Mouse (Mus musculus): Measurements from ENCODE around the gene Adgrl3. TPM values are rescaled to one million over a fixed set of nuclear protein-coding genes. Genes with fewer than 3 reads are reported as not detected.
A peak's percentile ranks its signal among the peaks of the same experiment; 100 is the strongest.

Gene Adgrl3
- polyA plus RNA-seq, 1 experiment from 2014 or later, result 24.5 TPM

- Histone ChIP-seq H3K4me2 (ENCODE audit: low read length) (no peak overlapping the region), H3K4me3 (ENCODE audit: low read depth, low read length) (no peak overlapping the region), H3K4me1 (ENCODE audit: control insufficient read depth, insufficient read depth, low read length) (no peaks in the 10 kb centered on the region), H3K9me3 (replicated peaks; ENCODE audit: control insufficient read depth, low read length) (no peaks in the 10 kb centered on the region), H3K27ac (ENCODE audit: low read depth, low read length) (no peak overlapping the region), H3K36me3 (ENCODE audit: control insufficient read depth, insufficient read depth, low read length) (no peaks in the 10 kb centered on the region), H3K9ac (ENCODE audit: low read length) (no peak overlapping the region), H3K27me3 (replicated peaks; ENCODE audit: control insufficient read depth, insufficient read depth, low read length) (no peaks in the 10 kb centered on the region)
- no peak for ATAC-seq
- WGBS, result 83% methylated on average over 3 of the region's 3 CpGs
- DNase-seq (ENCODE audit: low spot score), result no peak
Measured at GRCm38 (mm10) chr5:81417326-81417725, 397.4 kb downstream of the Adgrl3 start.

- ATAC-seq (no peak), DNase-seq (ENCODE audit: low spot score) (no peak)
- H3K9me3 ChIP-seq (replicated peaks; ENCODE audit: control insufficient read depth, low read length), result no peaks in the 10 kb centered on the region
- H3K27ac ChIP-seq (ENCODE audit: low read depth, low read length), result no peak overlapping the region
- H3K4me3 ChIP-seq (ENCODE audit: low read depth, low read length), result no peak overlapping the region
- no peaks in the 10 kb centered on the region for H3K36me3 ChIP-seq (ENCODE audit: control insufficient read depth, insufficient read depth, low read length)
- no peaks in the 10 kb centered on the region for H3K27me3 ChIP-seq (replicated peaks; ENCODE audit: control insufficient read depth, insufficient read depth, low read length)
- H3K9ac ChIP-seq (ENCODE audit: low read length), result no peak overlapping the region
- 88% methylated on average over 5 of the region's 5 CpGs for whole genome bisulfite sequencing
- H3K4me1 ChIP-seq (ENCODE audit: control insufficient read depth, insufficient read depth, low read length), result no peaks in the 10 kb centered on the region
- H3K4me2 ChIP-seq (ENCODE audit: low read length), result no peak overlapping the region
Measured at GRCm38 (mm10) chr5:81427393-81427792, 407.5 kb downstream of the Adgrl3 start.

GRCm38 (mm10) chr5:81436375-81436774 is 416.4 kb downstream of the Adgrl3 start:
- H3K27ac ChIP-seq (ENCODE audit: low read depth, low read length), result no peak overlapping the region
- H3K9ac ChIP-seq (ENCODE audit: low read length), result no peak overlapping the region
- H3K27me3 ChIP-seq (replicated peaks; ENCODE audit: control insufficient read depth, insufficient read depth, low read length), result no peaks in the 10 kb centered on the region
- peaks cover 6% of the 10 kb centered on the region for H3K9me3 ChIP-seq (replicated peaks; ENCODE audit: control insufficient read depth, low read length)
- no peaks in the 10 kb centered on the region for H3K36me3 ChIP-seq (ENCODE audit: control insufficient read depth, insufficient read depth, low read length)
- ATAC-seq (no peak), DNase-seq (ENCODE audit: low spot score) (no peak)
- H3K4me3 ChIP-seq (ENCODE audit: low read depth, low read length), result no peak overlapping the region
- 90% methylated on average over 3 of the region's 3 CpGs for WGBS
- no peaks in the 10 kb centered on the region for H3K4me1 ChIP-seq (ENCODE audit: control insufficient read depth, insufficient read depth, low read length)
- H3K4me2 ChIP-seq (ENCODE audit: low read length), result no peak overlapping the region

GRCm38 (mm10) chr5:81442150-81442549 is 422.2 kb downstream of the Adgrl3 start:
- DNase-seq (ENCODE audit: low spot score) (no peak), ATAC-seq (no peak)
- H3K27ac ChIP-seq (ENCODE audit: low read depth, low read length), result no peak overlapping the region

GRCm38 (mm10) chr5:81465971-81466370 is 446.0 kb downstream of the Adgrl3 start:
- peak; percentile 7 for DNase-seq (ENCODE audit: low spot score)
- WGBS, result 79% methylated on average over 4 of the region's 4 CpGs
- no peaks in the 10 kb centered on the region for H3K4me1 ChIP-seq (ENCODE audit: control insufficient read depth, insufficient read depth, low read length)
- ATAC-seq, result no peak
- H3K4me2 ChIP-seq (ENCODE audit: low read length), result no peak overlapping the region
- no peaks in the 10 kb centered on the region for H3K9me3 ChIP-seq (replicated peaks; ENCODE audit: control insufficient read depth, low read length)
- no peak overlapping the region for H3K27ac ChIP-seq (ENCODE audit: low read depth, low read length)
- H3K27me3 ChIP-seq (replicated peaks; ENCODE audit: control insufficient read depth, insufficient read depth, low read length), result no peaks in the 10 kb centered on the region
- no peak overlapping the region for H3K4me3 ChIP-seq (ENCODE audit: low read depth, low read length)
- H3K9ac ChIP-seq (ENCODE audit: low read length), result no peak overlapping the region
- no peaks in the 10 kb centered on the region for H3K36me3 ChIP-seq (ENCODE audit: control insufficient read depth, insufficient read depth, low read length)

More at GRCm38 (mm10) chr5:81442150-81442549, 422.2 kb downstream of the Adgrl3 start:
- no peaks in the 10 kb centered on the region for H3K27me3 ChIP-seq (replicated peaks; ENCODE audit: control insufficient read depth, insufficient read depth, low read length)
- H3K4me2 ChIP-seq (ENCODE audit: low read length), result no peak overlapping the region
- peaks cover 6% of the 10 kb centered on the region for H3K9me3 ChIP-seq (replicated peaks; ENCODE audit: control insufficient read depth, low read length)
- H3K4me1 ChIP-seq (ENCODE audit: control insufficient read depth, insufficient read depth, low read length), result no peaks in the 10 kb centered on the region
- no peak overlapping the region for H3K9ac ChIP-seq (ENCODE audit: low read length)
- WGBS, result 47% methylated on average over 5 of the region's 5 CpGs
- no peak overlapping the region for H3K4me3 ChIP-seq (ENCODE audit: low read depth, low read length)
- H3K36me3 ChIP-seq (ENCODE audit: control insufficient read depth, insufficient read depth, low read length), result no peaks in the 10 kb centered on the region

GRCm38 (mm10) chr5:81474681-81475080 is 454.7 kb downstream of the Adgrl3 start:
- WGBS, result 90% methylated on average over 2 of the region's 2 CpGs
- Histone ChIP-seq H3K4me2 (ENCODE audit: low read length) (no peak overlapping the region), H3K4me1 (ENCODE audit: control insufficient read depth, insufficient read depth, low read length) (no peaks in the 10 kb centered on the region), H3K9ac (ENCODE audit: low read length) (no peak overlapping the region), H3K4me3 (ENCODE audit: low read depth, low read length) (no peak overlapping the region), H3K27me3 (replicated peaks; ENCODE audit: control insufficient read depth, insufficient read depth, low read length) (no peaks in the 10 kb centered on the region), H3K27ac (ENCODE audit: low read depth, low read length) (no peak overlapping the region), H3K9me3 (replicated peaks; ENCODE audit: control insufficient read depth, low read length) (no peaks in the 10 kb centered on the region), H3K36me3 (ENCODE audit: control insufficient read depth, insufficient read depth, low read length) (no peaks in the 10 kb centered on the region)
- no peak for ATAC-seq
- no peak for DNase-seq (ENCODE audit: low spot score)

- ATAC-seq, result peak; percentile 37; the same call in 1 of the 2 replicates
- Histone ChIP-seq H3K27me3 (replicated peaks; ENCODE audit: control insufficient read depth, insufficient read depth, low read length) (no peaks in the 10 kb centered on the region), H3K4me2 (ENCODE audit: low read length) (no peak overlapping the region), H3K9ac (ENCODE audit: low read length) (no peak overlapping the region), H3K9me3 (replicated peaks; ENCODE audit: control insufficient read depth, low read length) (no peaks in the 10 kb centered on the region), H3K27ac (ENCODE audit: low read depth, low read length) (no peak overlapping the region), H3K4me3 (ENCODE audit: low read depth, low read length) (no peak overlapping the region), H3K36me3 (ENCODE audit: control insufficient read depth, insufficient read depth, low read length) (no peaks in the 10 kb centered on the region), H3K4me1 (ENCODE audit: control insufficient read depth, insufficient read depth, low read length) (no peaks in the 10 kb centered on the region)
- 86% methylated on average over 3 of the region's 3 CpGs for WGBS
- peak; percentile 8 for DNase-seq (ENCODE audit: low spot score)
Measured at GRCm38 (mm10) chr5:81475406-81475805, 455.5 kb downstream of the Adgrl3 start.

GRCm38 (mm10) chr5:81475971-81476606 is 456.2 kb downstream of the Adgrl3 start:
- Histone ChIP-seq H3K27me3 (replicated peaks; ENCODE audit: control insufficient read depth, insufficient read depth, low read length) (no peaks in the 10 kb centered on the region), H3K36me3 (ENCODE audit: control insufficient read depth, insufficient read depth, low read length) (no peaks in the 10 kb centered on the region), H3K4me1 (ENCODE audit: control insufficient read depth, insufficient read depth, low read length) (no peaks in the 10 kb centered on the region), H3K4me2 (ENCODE audit: low read length) (no peak overlapping the region), H3K27ac (ENCODE audit: low read depth, low read length) (no peak overlapping the region), H3K9me3 (replicated peaks; ENCODE audit: control insufficient read depth, low read length) (no peaks in the 10 kb centered on the region), H3K9ac (ENCODE audit: low read length) (no peak overlapping the region), H3K4me3 (ENCODE audit: low read depth, low read length) (no peak overlapping the region)
- ATAC-seq, result no peak
- no peak for DNase-seq (ENCODE audit: low spot score)
- 77% methylated on average over 8 of the region's 8 CpGs for WGBS

GRCm38 (mm10) chr5:81480911-81481310 is 461.0 kb downstream of the Adgrl3 start:
- WGBS, result 89% methylated on average over 3 of the region's 3 CpGs
- H3K27ac ChIP-seq (ENCODE audit: low read depth, low read length), result no peak overlapping the region
- no peaks in the 10 kb centered on the region for H3K9me3 ChIP-seq (replicated peaks; ENCODE audit: control insufficient read depth, low read length)
- DNase-seq (ENCODE audit: low spot score) (no peak), ATAC-seq (no peak)
- no peak overlapping the region for H3K4me2 ChIP-seq (ENCODE audit: low read length)
- no peaks in the 10 kb centered on the region for H3K36me3 ChIP-seq (ENCODE audit: control insufficient read depth, insufficient read depth, low read length)
- H3K27me3 ChIP-seq (replicated peaks; ENCODE audit: control insufficient read depth, insufficient read depth, low read length), result no peaks in the 10 kb centered on the region
- no peak overlapping the region for H3K9ac ChIP-seq (ENCODE audit: low read length)
- no peaks in the 10 kb centered on the region for H3K4me1 ChIP-seq (ENCODE audit: control insufficient read depth, insufficient read depth, low read length)
- no peak overlapping the region for H3K4me3 ChIP-seq (ENCODE audit: low read depth, low read length)

All from forebrain, embryonic 14.5 days (tissue).